Comparison of ENCODE assay signal across 24 mouse cellular contexts in genomic region chr16:57765615-57766014, GRCm38 (mm10). TPM values are rescaled to one million over a fixed set of nuclear protein-coding genes. Genes with fewer than 3 reads are reported as not detected.
DNase-seq lines count a peak whose midpoint lies in the region; ATAC-seq and TF ChIP-seq lines count a peak whose summit lies in the region.
"Had no signal": no experiment of that assay in that cellular context is flagged by ENCODE, and none has a peak within 500 bp of the region (broad histone marks: within the 10 kb centered on the region; RNA-seq: fewer than 3 reads in every experiment).

No protein-coding gene starts in this region.

- TF ChIP-seq CTCF in lung, adult 2 months (IDR thresholded peaks at IDR 0.05; ENCODE audit: insufficient read depth, low read length) = no peak

- ATAC-seq in forebrain, embryonic 14.5 days = no peak
- ATAC-seq in forebrain, embryonic 12.5 days (ENCODE audit: low FRiP score) = no peak
- peak; percentile 95 for ATAC-seq in frontal cortex, adult (ENCODE audit: low TSS enrichment)
- peak; percentile 94 for ATAC-seq in lung, embryonic 16.5 days (ENCODE audit: low read depth)
- ATAC-seq in embryonic facial prominence, embryonic 14.5 days (ENCODE audit: low read depth) = peak; percentile 68
- ATAC-seq: hindbrain, postnatal 0 days had no signal

- no peak overlapping the region for H3K9ac ChIP-seq in forebrain, embryonic 14.5 days (ENCODE audit: low read length)
- no peak overlapping the region for H3K9ac ChIP-seq in forebrain, embryonic 12.5 days
- H3K9ac ChIP-seq in lung, embryonic 16.5 days (ENCODE audit: low read length) = no peak overlapping the region
- no peak overlapping the region for H3K9ac ChIP-seq in embryonic facial prominence, embryonic 14.5 days (ENCODE audit: low read depth, low read length)
- H3K9ac ChIP-seq: embryonic facial prominence, embryonic 12.5 days; hindbrain, embryonic 13.5 days had no signal

- no peaks in the 10 kb centered on the region for H3K4me1 ChIP-seq in forebrain, embryonic 14.5 days (ENCODE audit: control insufficient read depth, insufficient read depth, low read length)
- H3K4me1 ChIP-seq in forebrain, embryonic 12.5 days = no peaks in the 10 kb centered on the region
- 0 out of 2 replicates have a peak, but pooled peaks cover 3% of the 10 kb centered on the region for H3K4me1 ChIP-seq in lung, embryonic 16.5 days (replicated peaks; ENCODE audit: control insufficient read depth, insufficient read depth, low read length)
- no peaks in the 10 kb centered on the region for H3K4me1 ChIP-seq in lung, adult 2 months (ENCODE audit: control insufficient read depth, insufficient read depth, low read length)
- H3K4me1 ChIP-seq in embryonic facial prominence, embryonic 14.5 days (ENCODE audit: control insufficient read depth, insufficient read depth, low read length) = peaks cover 7% of the 10 kb centered on the region; the same call in 1 of the 2 replicates
- H3K4me1 ChIP-seq: embryonic facial prominence, embryonic 12.5 days; heart, embryonic 10.5 days; hindbrain, embryonic 13.5 days had no signal

- WGBS in forebrain, embryonic 14.5 days = 84% methylated on average over 3 of the region's 3 CpGs
- WGBS in forebrain, embryonic 12.5 days = 92% methylated on average over 3 of the region's 3 CpGs
- 41% methylated on average over 3 of the region's 3 CpGs for WGBS in lung, embryonic 16.5 days
- WGBS in lung, adult 2 months = 62% methylated on average over 3 of the region's 3 CpGs
- WGBS in embryonic facial prominence, embryonic 14.5 days = 52% methylated on average over 3 of the region's 3 CpGs

- H3K4me2 ChIP-seq in forebrain, embryonic 14.5 days (ENCODE audit: low read length) = no peak overlapping the region
- H3K4me2 ChIP-seq in forebrain, embryonic 12.5 days = no peak overlapping the region
- H3K4me2 ChIP-seq in lung, embryonic 16.5 days (ENCODE audit: low read depth, low read length) = no peak overlapping the region
- H3K4me2 ChIP-seq in embryonic facial prominence, embryonic 14.5 days (ENCODE audit: low read depth, low read length) = 0 out of 2 replicates have a peak overlapping the region, but pooled peaks have one; percentile 7
- H3K4me2 ChIP-seq: embryonic facial prominence, embryonic 12.5 days; hindbrain, embryonic 13.5 days had no signal

- no peak overlapping the region for H3K27ac ChIP-seq in forebrain, embryonic 14.5 days (ENCODE audit: low read depth, low read length)
- H3K27ac ChIP-seq in forebrain, embryonic 12.5 days = no peak overlapping the region
- no peak overlapping the region for H3K27ac ChIP-seq in lung, embryonic 16.5 days (ENCODE audit: low read length)
- no peak overlapping the region for H3K27ac ChIP-seq in embryonic facial prominence, embryonic 14.5 days (replicated peaks; ENCODE audit: low read depth, low read length)
- H3K27ac ChIP-seq: embryonic facial prominence, embryonic 12.5 days; heart, embryonic 10.5 days; hindbrain, embryonic 13.5 days; hindbrain, postnatal 0 days had no signal

- no peak overlapping the region for H3K4me3 ChIP-seq in forebrain, embryonic 14.5 days (ENCODE audit: low read depth, low read length)
- H3K4me3 ChIP-seq in forebrain, embryonic 12.5 days (replicated peaks) = no peak overlapping the region
- no peak overlapping the region for H3K4me3 ChIP-seq in lung, embryonic 16.5 days (ENCODE audit: low read length)
- no peak overlapping the region for H3K4me3 ChIP-seq in lung, adult 2 months (replicated peaks; ENCODE audit: extremely low read depth, low read depth, low read length)
- no peak overlapping the region for H3K4me3 ChIP-seq in embryonic facial prominence, embryonic 14.5 days (ENCODE audit: low read depth, low read length)
- H3K4me3 ChIP-seq: embryonic facial prominence, embryonic 12.5 days; erythroblast, embryonic 14.5 days; heart, embryonic 10.5 days; hindbrain, embryonic 13.5 days had no signal

- TF ChIP-seq POLR2A in lung, adult 2 months (IDR thresholded peaks at IDR 0.05; ENCODE audit: borderline replicate concordance, extremely low read depth, low read depth, low read length) = no peak

- H3K27me3 ChIP-seq in forebrain, embryonic 14.5 days (replicated peaks; ENCODE audit: control insufficient read depth, insufficient read depth, low read length) = no peaks in the 10 kb centered on the region
- H3K27me3 ChIP-seq in forebrain, embryonic 12.5 days = no peaks in the 10 kb centered on the region
- H3K27me3 ChIP-seq in lung, embryonic 16.5 days (ENCODE audit: control insufficient read depth, insufficient read depth, low read depth, low read length) = no peaks in the 10 kb centered on the region
- H3K27me3 ChIP-seq in embryonic facial prominence, embryonic 14.5 days (replicated peaks; ENCODE audit: control insufficient read depth, insufficient read depth, low read length) = no peaks in the 10 kb centered on the region
- H3K27me3 ChIP-seq: embryonic facial prominence, embryonic 12.5 days; hindbrain, embryonic 13.5 days had no signal

- DNase-seq in forebrain, embryonic 14.5 days (ENCODE audit: low spot score) = peak; percentile 45
- no peak for DNase-seq in frontal cortex, postnatal 10 days (ENCODE audit: low spot score in 2 of 2)
- no peak for DNase-seq in lung, adult 2 months
- peak; percentile 90 for DNase-seq in embryonic facial prominence, embryonic 14.5 days (ENCODE audit: low spot score)
- no peak for DNase-seq in kidney, postnatal 4 days
- DNase-seq: adrenal gland, adult 2 months; adrenal gland, postnatal 25 days; cerebellum, adult 11 months; cerebellum, adult 8-10 months; cerebellum, postnatal 14 days; embryo, embryonic 11 days; gastrocnemius, postnatal 10 days; heart, adult 18-20 months; heart, postnatal 10 days; heart, postnatal 4 days; kidney, adult 2 months had no signal

- no peaks in the 10 kb centered on the region for H3K9me3 ChIP-seq in forebrain, embryonic 14.5 days (replicated peaks; ENCODE audit: control insufficient read depth, low read length)
- no peaks in the 10 kb centered on the region for H3K9me3 ChIP-seq in forebrain, embryonic 12.5 days
- H3K9me3 ChIP-seq in lung, embryonic 16.5 days (ENCODE audit: control insufficient read depth, low read length) = no peaks in the 10 kb centered on the region
- no peaks in the 10 kb centered on the region for H3K9me3 ChIP-seq in embryonic facial prominence, embryonic 14.5 days (ENCODE audit: control insufficient read depth, low read length)
- H3K9me3 ChIP-seq: embryonic facial prominence, embryonic 12.5 days; heart, embryonic 10.5 days; hindbrain, embryonic 13.5 days had no signal

- H3K36me3 ChIP-seq in forebrain, embryonic 14.5 days (ENCODE audit: control insufficient read depth, insufficient read depth, low read length) = no peaks in the 10 kb centered on the region
- no peaks in the 10 kb centered on the region for H3K36me3 ChIP-seq in forebrain, embryonic 12.5 days (replicated peaks)
- H3K36me3 ChIP-seq in lung, embryonic 16.5 days (ENCODE audit: control insufficient read depth, insufficient read depth, low read length) = no peaks in the 10 kb centered on the region
- no peaks in the 10 kb centered on the region for H3K36me3 ChIP-seq in embryonic facial prominence, embryonic 14.5 days (ENCODE audit: control insufficient read depth, insufficient read depth, low read length)
- H3K36me3 ChIP-seq: embryonic facial prominence, embryonic 12.5 days; heart, embryonic 10.5 days; hindbrain, embryonic 13.5 days had no signal

RNA-seq across cellular contexts. Expression of gene Col8a1, which starts 11.1 kb away (rescaled TPM):
- 0.73 and 1.0 TPM in 2 replicates for polyA plus RNA-seq in forebrain, embryonic 14.5 days (2014; fragmentation: Nextera tagmentation; extraction: Ambion mirVana)
- 7.0 and 9.3 TPM in 2 replicates for polyA plus RNA-seq in forebrain, embryonic 12.5 days (2016; fragmentation: Nextera tagmentation; extraction: Ambion mirVana)
- 2.3 and 2.6 TPM in 2 replicates for polyA plus RNA-seq in lung, embryonic 16.5 days (2015; fragmentation: Nextera tagmentation; extraction: Ambion mirVana)
- polyA plus RNA-seq in lung, adult 2 months (2012; rRNA removed) = 1.7 and 3.6 TPM in 2 replicates
- 42.7 and 45.0 TPM in 2 replicates for polyA plus RNA-seq in embryonic facial prominence, embryonic 14.5 days (2014; fragmentation: Nextera tagmentation; extraction: Ambion mirVana)
- polyA plus RNA-seq: erythroblast, embryonic 14.5 days had no signal

Comparison
In these comparisons a context has a peak if more than half of its experiments do, and no peak if none do; other contexts are left out.
1. ATAC-seq: peak in frontal cortex, adult (single experiment), lung, embryonic 16.5 days (single experiment) and embryonic facial prominence, embryonic 14.5 days (single experiment); none in forebrain, embryonic 14.5 days (single experiment) and forebrain, embryonic 12.5 days (single experiment).
2. DNase-seq: peak in forebrain, embryonic 14.5 days (single experiment) and embryonic facial prominence, embryonic 14.5 days (single experiment); none in frontal cortex, postnatal 10 days (0 of 2), lung, adult 2 months (single experiment) and kidney, postnatal 4 days (0 of 2).